Mouse (Mus musculus) splenic B cell, adult 2 months (primary cell): ENCODE measurements around the gene Pdhb.

ENCODE experiments used
- DNase-seq: peaks from one replicate; pipeline ENCODE4 v3.0.0-alpha.2; 2011; ENCODE audit warnings: low read depth, low spot score
- H3K27me3 ChIP-seq: 2 replicates; pipeline ENCODE4 v1.6.1; 2012; ENCODE audit warnings: mild to moderate bottlenecking, low read length, moderate library complexity, mixed read lengths; ENCODE audit not compliant: control insufficient read depth, poor library complexity, insufficient read depth, severe bottlenecking
- H3K36me3 ChIP-seq: 2 replicates; pipeline ENCODE4 v1.6.1; 2012; ENCODE audit warnings: mild to moderate bottlenecking, low read length, moderate library complexity, mixed read lengths; ENCODE audit not compliant: control insufficient read depth, poor library complexity, insufficient read depth, severe bottlenecking

Pdhb gene

DNA sequence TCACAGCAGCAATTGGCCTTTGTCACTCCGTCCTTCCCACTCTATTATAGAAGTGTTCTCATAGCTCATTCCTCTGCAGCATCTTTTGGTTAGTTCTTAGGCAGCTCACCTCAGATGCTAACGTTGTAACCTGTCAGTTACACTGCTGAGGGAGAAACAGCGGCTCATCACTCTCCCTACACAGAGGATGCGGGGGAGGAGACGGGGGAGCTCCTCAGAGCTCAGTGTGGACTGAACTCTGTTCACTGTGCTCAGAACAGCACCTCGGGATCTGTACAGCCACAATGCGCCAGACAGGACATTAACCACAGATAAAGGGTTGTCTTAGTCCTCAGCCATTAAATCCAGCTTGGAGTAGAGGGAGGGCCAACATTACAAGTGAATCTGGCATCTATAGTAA lies 8.4 kb downstream of the Pdhb start:
- no peak for DNase-seq
- Histone ChIP-seq H3K27me3 (no peaks in the 10 kb centered on the region), H3K36me3 (peaks cover 45% of the 10 kb centered on the region)

DNA sequence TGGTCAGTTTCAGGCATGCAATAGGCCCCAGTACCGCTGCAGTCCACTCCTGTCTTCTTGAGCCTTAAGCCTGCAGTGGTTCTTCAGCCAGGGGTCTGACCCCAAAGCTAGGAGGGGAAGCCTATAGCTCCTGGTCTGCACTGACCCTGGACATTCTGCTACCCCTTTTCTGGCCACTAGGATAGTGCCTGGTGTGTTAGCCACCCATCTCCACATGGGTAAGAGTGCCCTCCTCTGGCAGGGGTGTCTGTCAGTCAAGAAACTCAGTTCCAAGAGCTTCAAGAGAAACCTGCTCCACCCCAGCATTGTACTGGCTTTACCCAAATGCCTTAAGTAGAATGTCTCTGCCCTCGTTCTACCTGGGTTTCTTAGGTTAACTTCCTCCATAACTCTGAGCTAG lies 11.0 kb downstream of the Pdhb start:
- peaks cover 35% of the 10 kb centered on the region for H3K36me3 ChIP-seq
- DNase-seq, result peak; percentile 66
- H3K27me3 ChIP-seq, result no peaks in the 10 kb centered on the region

DNA sequence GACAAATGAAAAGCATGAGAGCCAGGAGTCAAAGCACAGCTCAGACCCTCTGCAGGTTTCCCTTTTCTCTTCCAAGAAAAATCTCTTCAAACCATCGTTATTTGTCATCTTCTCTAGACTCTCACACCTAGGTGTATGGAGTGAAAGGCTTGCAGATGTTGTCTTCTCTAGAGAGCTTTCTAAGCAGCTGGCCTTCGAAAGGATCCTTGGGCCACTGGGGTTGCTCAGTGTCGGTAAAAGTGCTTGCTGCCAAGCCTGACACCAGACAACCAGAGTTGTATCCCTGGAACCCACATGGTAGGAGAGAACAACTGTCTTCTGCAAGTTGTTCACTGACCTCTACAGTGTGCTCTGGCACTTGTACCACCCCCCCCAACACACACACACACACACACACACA lies 13.7 kb downstream of the Pdhb start:
- DNase-seq, result no peak
- Histone ChIP-seq H3K27me3 (no peaks in the 10 kb centered on the region), H3K36me3 (peaks cover 29% of the 10 kb centered on the region)

DNA sequence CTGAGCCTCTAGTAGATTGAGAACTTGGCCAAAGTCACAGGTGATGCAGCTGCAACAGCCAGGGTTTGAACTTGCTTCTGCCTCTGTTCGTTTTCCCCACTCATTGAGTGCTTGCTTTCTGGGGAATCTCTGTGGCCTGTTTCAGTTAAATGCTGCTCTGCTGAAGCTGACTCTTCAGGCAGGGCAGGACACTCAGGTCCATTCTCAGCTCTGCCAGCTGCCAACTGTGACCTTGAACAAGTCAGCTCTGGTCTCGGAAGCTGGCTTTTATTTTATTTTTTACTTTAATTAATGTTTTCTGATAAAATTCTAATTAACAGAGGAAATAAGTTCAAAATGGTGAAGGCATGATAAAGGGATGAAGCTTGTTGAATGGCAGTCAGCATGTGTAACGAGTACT lies 14.1 kb downstream of the Pdhb start:
- Histone ChIP-seq H3K36me3 (peaks cover 25% of the 10 kb centered on the region), H3K27me3 (no peaks in the 10 kb centered on the region)
- no peak for DNase-seq

DNA sequence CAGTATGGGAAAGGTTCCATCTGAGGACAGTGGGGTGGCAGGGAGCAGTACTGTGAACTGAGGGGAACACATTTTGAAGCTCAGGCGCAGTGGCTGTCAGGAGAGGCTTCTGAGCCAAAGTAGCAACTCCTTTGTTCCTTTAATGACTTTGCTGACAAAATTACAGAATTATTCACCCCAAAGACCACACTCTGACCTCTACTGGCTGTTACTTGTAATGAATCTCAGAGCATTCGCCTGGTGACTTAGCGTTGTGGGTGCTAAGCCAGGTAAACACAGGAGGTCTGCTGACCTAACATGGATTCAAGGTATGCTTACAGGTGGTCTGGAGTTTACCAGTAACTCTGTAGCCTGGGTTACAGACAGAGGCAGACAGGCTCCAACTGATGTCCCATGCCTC lies 15.9 kb downstream of the Pdhb start:
- no peaks in the 10 kb centered on the region for H3K27me3 ChIP-seq
- DNase-seq, result peak; percentile 69

DNA sequence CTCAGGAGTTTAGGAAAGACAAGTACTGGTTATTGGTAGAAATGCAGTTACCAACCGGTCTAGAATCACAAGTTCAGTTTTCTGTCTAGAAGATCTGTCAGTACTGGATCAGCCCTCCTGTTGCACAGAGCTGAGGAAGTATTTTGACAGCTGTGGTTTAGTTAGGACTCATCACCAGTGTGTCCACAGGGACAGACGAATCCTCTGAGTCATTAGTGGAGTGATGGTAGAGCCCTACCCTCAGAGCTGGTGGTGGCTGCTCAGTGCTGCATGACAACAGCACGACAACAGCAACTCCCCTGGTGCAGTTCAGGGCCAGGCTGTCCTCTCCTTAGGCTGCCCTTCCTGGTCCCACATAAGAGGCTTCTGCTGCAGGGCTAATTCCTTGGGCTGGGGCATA lies 18.8 kb downstream of the Pdhb start:
- H3K36me3 ChIP-seq, result peaks cover 11% of the 10 kb centered on the region; the same call in 1 of the 2 replicates
- DNase-seq, result no peak
- no peaks in the 10 kb centered on the region for H3K27me3 ChIP-seq

More for the DNA sequence above, 15.9 kb downstream of the Pdhb start:
- peaks cover 17% of the 10 kb centered on the region for H3K36me3 ChIP-seq

DNA sequence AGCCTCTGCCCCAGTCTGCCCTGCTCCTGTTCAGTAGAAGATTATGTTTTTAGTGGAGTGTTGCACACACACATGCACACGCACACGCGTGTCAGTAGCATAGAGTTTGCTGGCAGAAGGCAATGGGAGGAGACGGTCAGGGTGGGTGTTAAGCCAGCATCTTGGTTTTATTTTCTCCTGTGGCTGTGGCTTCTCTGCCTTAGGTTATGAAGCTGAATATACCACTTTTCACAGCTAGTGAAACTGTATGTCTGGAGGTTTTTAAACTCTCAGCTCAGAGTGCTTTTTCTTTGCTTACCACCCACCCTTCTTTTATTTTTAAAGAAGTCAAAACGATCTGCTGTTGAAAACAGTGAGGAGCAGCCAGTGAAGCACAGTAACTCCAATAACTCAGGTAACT lies 21.1 kb downstream of the Pdhb start:
- Histone ChIP-seq H3K36me3 (peaks cover 21% of the 10 kb centered on the region), H3K27me3 (no peaks in the 10 kb centered on the region)
- DNase-seq, result no peak

DNA sequence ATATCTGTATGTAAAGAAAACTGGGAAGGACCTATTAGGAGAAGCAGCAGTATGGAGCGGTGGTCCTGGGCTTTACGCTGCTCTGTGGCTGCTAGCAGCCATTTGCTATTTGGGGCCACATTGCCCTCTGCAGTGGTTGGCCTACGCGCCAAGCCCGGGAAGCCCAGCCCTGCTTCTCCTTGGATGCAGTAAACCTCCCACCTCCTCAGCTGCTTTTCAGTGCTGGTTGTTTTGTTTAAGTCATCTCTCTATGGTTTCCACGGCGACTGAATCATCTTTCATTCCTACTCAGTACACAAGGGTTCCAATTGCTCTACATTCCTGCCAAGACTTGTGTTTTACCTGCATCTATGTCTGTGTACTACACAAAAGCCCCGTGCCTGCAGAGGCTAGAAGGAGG lies 24.0 kb downstream of the Pdhb start:
- Histone ChIP-seq H3K36me3 (peaks cover 29% of the 10 kb centered on the region), H3K27me3 (no peaks in the 10 kb centered on the region)
- DNase-seq, result no peak

DNA sequence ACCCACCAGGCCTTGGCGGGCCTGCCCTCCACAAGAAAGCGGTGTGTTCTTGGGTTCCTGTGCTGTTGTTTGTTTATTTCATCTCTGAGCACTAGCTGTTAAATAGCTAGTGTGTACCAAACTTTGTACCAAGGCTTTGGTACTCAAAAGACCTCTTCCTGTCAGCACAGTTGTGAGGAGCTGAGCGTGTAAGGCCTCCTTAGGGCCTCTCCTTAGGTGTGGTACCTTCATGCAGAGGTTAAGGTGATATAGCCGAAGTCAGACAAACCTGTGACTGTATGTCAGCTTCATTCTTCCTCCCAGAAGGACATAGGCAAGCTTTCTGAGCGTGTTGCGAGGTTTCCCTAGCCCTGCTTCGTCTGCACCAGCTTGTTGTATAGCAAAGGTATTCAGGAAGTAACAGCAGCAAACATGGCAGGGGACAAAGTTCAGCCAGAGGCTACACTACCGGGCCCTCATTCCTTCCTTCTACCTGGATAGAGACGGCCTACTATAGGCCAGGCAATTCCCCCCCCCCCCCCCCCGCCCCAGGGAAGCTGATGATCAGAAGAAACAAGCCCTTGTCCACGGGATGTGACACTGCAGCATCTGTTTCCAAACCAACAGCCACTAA lies 26.1 kb downstream of the Pdhb start:
- DNase-seq, result no peak
- Histone ChIP-seq H3K36me3 (peaks cover 37% of the 10 kb centered on the region), H3K27me3 (no peaks in the 10 kb centered on the region)

DNA sequence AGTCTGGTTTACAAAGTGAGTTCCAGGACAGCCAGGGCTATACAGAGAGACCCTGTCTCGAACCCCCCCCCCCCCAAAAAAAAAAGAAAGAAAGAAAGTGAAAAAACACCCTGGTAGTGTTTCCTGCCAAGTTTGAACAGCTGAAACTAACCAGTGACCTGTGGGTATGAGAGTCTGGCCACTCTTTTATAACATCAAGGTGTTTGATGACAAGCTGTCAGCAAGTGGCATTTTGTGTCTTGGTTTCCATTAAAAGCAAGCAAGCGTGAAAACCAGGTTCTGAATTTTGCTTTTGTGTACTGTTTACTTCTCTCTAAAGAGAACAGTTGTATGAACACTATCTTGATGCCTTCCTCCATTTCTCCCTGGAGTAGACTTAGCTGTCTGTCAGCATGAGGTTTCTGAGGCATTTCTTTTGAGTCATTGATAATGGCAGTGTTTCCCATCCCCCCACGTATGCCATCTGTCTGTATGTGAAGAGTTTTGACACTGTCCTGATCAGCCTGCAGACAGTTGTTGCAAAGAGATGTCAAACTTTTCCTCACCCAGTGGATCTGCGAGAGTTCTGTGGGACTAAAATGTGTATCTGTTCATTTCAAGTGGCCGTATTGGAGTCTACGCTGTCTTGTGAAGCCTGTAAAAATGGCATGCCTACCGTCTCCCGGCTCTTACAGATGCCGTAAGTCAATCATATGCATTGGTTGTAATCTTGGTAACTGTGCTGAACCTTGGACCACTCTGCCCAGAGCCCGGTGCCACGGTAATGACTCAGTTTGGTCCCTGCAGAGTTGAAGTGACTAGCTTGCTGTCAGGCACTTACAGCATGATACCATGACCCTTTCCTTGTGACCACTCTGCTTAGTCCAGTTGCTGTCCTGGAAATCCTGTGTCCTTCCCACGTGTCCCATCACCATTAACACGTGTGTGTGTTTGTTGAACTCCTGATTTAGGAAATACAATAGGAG lies 26.9 kb downstream of the Pdhb start:
- DNase-seq, result no peak
- Histone ChIP-seq H3K36me3 (peaks cover 35% of the 10 kb centered on the region), H3K27me3 (no peaks in the 10 kb centered on the region)

DNA sequence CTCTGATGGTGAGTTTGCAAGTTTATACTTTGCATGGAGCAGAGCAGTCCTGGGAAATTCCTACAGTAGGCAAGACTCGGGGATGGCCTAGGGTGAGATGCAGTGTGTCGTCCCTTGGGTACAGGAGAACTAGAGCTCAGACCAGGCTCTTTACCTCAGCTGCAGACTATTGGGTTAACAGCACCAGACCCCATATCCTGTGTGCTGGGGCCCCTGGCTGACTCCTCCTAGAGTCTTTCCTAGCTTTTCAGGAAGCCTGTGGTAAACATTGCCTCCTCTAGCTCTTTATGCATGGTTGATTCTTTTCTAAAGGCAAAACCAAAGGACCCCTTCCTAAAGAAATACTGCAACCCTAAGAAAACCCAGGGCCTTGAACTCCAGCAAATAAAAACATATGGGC lies 31.7 kb downstream of the Pdhb start:
- H3K27me3 ChIP-seq, result no peaks in the 10 kb centered on the region
- H3K36me3 ChIP-seq, result peaks cover 33% of the 10 kb centered on the region
- DNase-seq, result no peak

DNA sequence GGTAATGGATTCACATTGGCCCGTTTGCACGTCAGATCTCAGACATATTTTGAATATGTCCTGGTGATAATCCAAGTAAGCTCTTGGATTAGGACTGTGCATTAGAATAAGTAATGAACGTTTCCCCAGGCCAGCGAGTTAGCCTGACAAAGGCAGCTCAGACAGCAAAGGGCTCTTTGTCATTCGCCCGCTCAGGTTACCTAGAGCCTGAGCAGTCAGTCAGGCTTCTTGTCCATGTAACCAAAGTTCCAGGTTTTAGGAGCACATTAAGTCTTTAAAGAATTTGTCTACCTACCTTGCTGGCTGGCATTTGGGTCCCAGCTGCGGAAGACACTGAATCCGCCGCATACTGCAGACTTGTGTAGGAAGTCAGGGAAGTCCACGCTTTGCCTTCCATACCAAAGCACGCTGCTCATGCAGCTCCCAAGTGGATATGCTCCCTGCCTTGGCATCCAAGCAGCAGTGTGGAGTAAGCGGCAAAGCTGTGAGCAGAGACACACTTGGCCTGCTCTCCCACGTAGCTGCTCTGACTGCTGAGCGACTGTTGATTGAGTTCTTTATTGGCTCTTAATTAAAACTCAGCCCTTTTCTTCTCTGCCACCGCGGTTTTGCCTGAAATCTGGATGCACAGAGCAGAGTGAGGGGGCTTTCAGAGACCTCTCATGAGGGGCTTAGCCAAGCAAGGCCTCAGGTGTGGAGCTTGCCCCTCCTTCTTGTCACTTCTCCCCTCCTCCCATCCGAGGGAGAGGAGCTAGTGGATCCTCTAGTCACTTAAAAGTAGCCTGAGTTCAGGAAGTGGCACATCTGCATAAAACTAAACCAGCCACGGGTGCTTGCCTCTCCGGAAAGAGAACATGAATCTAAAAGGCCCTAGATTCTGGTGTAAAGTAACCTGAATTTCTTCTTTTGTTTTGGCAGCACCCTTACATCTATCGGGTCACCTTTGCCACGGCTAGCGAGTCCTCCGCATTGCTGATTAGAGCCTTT lies 32.8 kb downstream of the Pdhb start:
- no peaks in the 10 kb centered on the region for H3K27me3 ChIP-seq
- H3K36me3 ChIP-seq, result peaks cover 31% of the 10 kb centered on the region
- DNase-seq, result peak; percentile 40

DNA sequence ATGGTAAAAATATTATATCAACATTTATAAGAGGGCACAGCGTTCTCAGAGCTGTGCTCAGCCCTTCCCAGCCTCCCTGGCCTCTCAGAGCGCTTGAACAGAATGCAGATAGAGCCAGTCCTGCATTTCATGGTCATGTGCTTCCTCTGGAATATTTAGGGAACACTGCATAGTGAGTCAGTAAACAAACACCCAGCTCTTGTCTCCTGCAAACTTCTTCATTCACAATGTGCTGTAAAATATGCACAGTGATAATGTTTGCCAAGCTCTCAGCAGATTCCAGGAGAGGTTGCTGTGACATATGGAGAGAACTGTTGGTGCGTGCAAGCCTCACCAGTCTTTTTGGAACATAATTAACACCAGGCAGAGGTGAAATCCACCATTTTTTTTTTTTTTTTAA lies 37.7 kb downstream of the Pdhb start:
- Histone ChIP-seq H3K27me3 (no peaks in the 10 kb centered on the region), H3K36me3 (peaks cover 17% of the 10 kb centered on the region)
- DNase-seq, result no peak

DNA sequence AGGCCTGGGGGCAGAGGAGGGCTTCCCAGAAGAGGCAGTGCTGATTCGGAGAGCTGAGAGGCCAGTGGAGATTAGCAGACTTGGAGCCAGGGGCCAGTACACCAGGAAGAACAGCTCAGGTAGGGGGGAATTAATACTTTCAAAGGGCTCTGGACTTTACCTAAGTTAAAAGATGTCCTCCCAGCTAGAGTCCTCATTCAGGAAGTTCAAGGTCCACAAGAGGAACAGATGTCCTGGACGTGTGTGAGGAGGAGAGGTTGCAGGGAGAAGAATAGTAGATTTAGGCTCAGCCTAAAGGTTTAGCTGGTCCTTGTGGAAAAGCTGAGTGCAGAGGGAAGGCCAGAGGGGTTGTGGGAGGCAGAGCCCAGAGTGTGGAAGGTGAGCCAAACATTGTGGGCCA lies 38.6 kb downstream of the Pdhb start:
- Histone ChIP-seq H3K27me3 (no peaks in the 10 kb centered on the region), H3K36me3 (peaks cover 17% of the 10 kb centered on the region)
- no peak for DNase-seq
